Mouse (Mus musculus) brain, embryonic 14.5 days (tissue): ENCODE data around the gene Gli2.

Experiments
- CTCF ChIP-seq: fragments of 200-500 bp; IDR thresholded peaks from 2 replicates; pipeline ENCODE4 v1.5.1; 2012; ENCODE audit warnings: inconsistent platforms, mild to moderate bottlenecking, moderate library complexity, borderline replicate concordance; ENCODE audit not compliant: insufficient read depth, insufficient read length; ENCODE audit errors: extremely low read depth
- POLR2A ChIP-seq: fragments of 200-500 bp; IDR thresholded peaks from 2 replicates; pipeline ENCODE4 v1.6.1; 2012; ENCODE audit warnings: mild to moderate bottlenecking, inconsistent platforms, borderline replicate concordance; ENCODE audit not compliant: poor library complexity, insufficient read depth, insufficient read length, severe bottlenecking; ENCODE audit errors: extremely low read depth

DNA sequence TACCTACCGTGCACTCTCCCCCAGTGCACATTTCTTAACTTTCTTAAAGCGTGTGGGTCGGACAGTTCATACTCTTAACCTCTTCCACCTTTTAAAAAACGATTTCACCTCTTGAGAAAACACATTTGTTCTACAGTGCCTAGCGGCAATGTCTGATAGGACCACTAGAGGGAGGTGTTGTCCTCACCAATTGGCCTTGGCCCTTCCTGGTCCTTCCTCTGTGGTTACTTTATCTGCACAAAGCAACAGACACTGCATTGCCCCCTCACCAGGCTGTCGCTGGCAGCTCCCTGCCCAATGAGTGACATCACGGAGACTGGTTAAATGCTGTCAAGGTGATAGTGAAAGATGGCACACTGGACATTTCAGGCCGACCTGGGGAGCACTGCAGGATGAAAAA is 40.3 kb upstream of the Gli2 start:
- TF ChIP-seq CTCF (peak; percentile 84), POLR2A (no peak)
